ENCODE assay signal across 14 mouse cellular contexts in the genomic region with DNA sequence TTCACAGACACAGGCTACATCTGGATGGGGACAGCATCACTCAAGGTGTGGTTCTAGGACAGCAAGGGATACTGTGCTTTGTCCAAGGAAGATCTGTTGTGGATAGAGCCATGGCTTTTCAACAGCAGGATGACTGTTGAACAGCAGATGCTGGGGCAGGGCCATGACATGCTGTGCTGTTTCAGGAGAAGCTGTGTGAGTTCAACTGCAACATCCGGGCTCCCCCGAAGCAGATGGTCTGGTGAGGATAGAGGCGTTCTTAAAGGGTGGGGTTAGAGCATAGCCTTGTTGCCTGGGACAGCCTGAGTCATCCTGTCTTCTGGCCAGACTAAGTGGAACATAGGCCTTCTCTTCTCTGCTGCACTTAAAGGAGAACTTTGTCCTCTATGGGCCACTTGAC. TPM values are rescaled to one million over a fixed set of nuclear protein-coding genes. Genes with fewer than 3 reads are reported as not detected.
"Had no signal": no experiment of that assay in that cellular context is flagged by ENCODE, and none has a peak within 500 bp of the region (broad histone marks: within the 10 kb centered on the region; RNA-seq: fewer than 3 reads in every experiment).

No protein-coding gene starts in this region.

- DNase-seq: lung, embryonic 14.5 days; lung, postnatal 10 days; lung, postnatal 4 days; midbrain, embryonic 14.5 days; retina, postnatal 1 day; right cerebral cortex, adult 18-20 months; right cerebral cortex, postnatal 25 days; right cerebral cortex, postnatal 4 days; spleen, adult 18-20 months; thymus, adult 18-20 months; thymus, postnatal 14 days; thymus, postnatal 36 days had no signal

RNA-seq across cellular contexts. Expression of a gene that starts 32.6 kb away (rescaled TPM):
- total RNA-seq: megakaryocyte, adult 5-6 weeks; megakaryocyte-erythroid progenitor cell, adult 5-6 weeks had no signal

RNA-seq across cellular contexts. Expression of a gene that starts 33.8 kb away (rescaled TPM):
- total RNA-seq: megakaryocyte, adult 5-6 weeks; megakaryocyte-erythroid progenitor cell, adult 5-6 weeks had no signal
